Mouse (Mus musculus): Measurements from ENCODE around the gene Aamp. TPM values are rescaled to one million over a fixed set of nuclear protein-coding genes. Genes with fewer than 3 reads are reported as not detected.
A peak's percentile ranks its signal among the peaks of the same experiment; 100 is the strongest.

Aamp gene
- total and polyA plus RNA-seq, 3 experiments, result 108 to 172 (median 163) TPM

GRCm38 (mm10) chr1:74278988-74279387 lies 5.5 kb downstream of the Aamp start (continued):
- TF ChIP-seq HCFC1 (IDR thresholded peaks at IDR 0.05; ENCODE audit: low read depth, low read length), result no peak

GRCm38 (mm10) chr1:74278538-74278937 lies 6.0 kb downstream of the Aamp start, which contains the start of gene Gpbar1:
Gene Gpbar1, plus strand, starts transcription at chr1:74278550.
- Histone ChIP-seq H3K9me3 (replicated peaks; ENCODE audit: low read length) (no peaks in the 10 kb centered on the region), H3K27me3 (replicated peaks) (no peaks in the 10 kb centered on the region), H3K27ac (ENCODE audit: insufficient read depth, low read depth) (no peak within 1 kb of the TSS), H3K4me2 (ENCODE audit: insufficient read depth, low read depth, poor library complexity, severe bottlenecking) (no peak within 1 kb of the TSS), H3K4me3 (replicated peaks in 1 of 3; ENCODE audit: low read depth in 2 of 3, low read length in 2 of 3, poor library complexity in 1 of 3) (peak within 1 kb of the TSS in 1 of 3 experiments; percentile 24), H3K36me3 (replicated peaks in 1 of 2; ENCODE audit: control insufficient read depth in 1 of 2, insufficient read depth in 1 of 2, low read length in 1 of 2) (peaks cover 44 to 51% of the 10 kb centered on the region in 2 experiments), H3K9ac (ENCODE audit: insufficient read depth, low read depth) (no peak within 1 kb of the TSS), H3K4me1 (ENCODE audit: control insufficient read depth in 1 of 2, insufficient read depth in 2 of 2) (peaks cover 11 to 37% of the 10 kb centered on the region in 2 experiments), H3K79me2 (replicated peaks; ENCODE audit: control insufficient read depth, extremely low read depth, insufficient read depth, poor library complexity, severe bottlenecking) (peaks cover 10% of the 10 kb centered on the region)
- dilution Hi-C loops (cut with MboI; ENCODE audit: extremely low pct_ligation_motif_present, extremely low pct_unique_long_range_greater_than_20kb, low sequenced_read_pairs), result no loop called here
- TF ChIP-seq ZMIZ1 (IDR thresholded peaks at IDR 0.05; ENCODE audit: low read depth, low read length), result no peak; the same call in 1 of the 2 replicates
- TF ChIP-seq JUND (conservative IDR thresholded peaks at IDR 0.05; ENCODE audit: low read depth, low read length), result no peak
- no peak for TF ChIP-seq MAFK (IDR thresholded peaks at IDR 0.05; ENCODE audit: insufficient replicate concordance, low read length)
- no peak for TF ChIP-seq POLR2A (IDR thresholded peaks at IDR 0.05; ENCODE audit: low read depth, low read length)
- no peak for TF ChIP-seq ZC3H11A (IDR thresholded peaks at IDR 0.05; ENCODE audit: low read depth, low read length)
- TF ChIP-seq ZNF384 (IDR thresholded peaks at IDR 0.05; ENCODE audit: low read depth, low read length), result no peak
- no peak for TF ChIP-seq TCF12 (IDR thresholded peaks at IDR 0.05; ENCODE audit: low read depth, low read length)
- no peak for TF ChIP-seq JUN (IDR thresholded peaks at IDR 0.05; ENCODE audit: insufficient read depth, low read depth, low read length)
- no peak for TF ChIP-seq SIN3A (IDR thresholded peaks at IDR 0.05; ENCODE audit: low read length)
- no peak for TF ChIP-seq MAX (IDR thresholded peaks at IDR 0.05; ENCODE audit: low read length)
- no peak for TF ChIP-seq NELFE (IDR thresholded peaks at IDR 0.05; ENCODE audit: low read depth, low read length)
- no peak for TF ChIP-seq IRF4 (IDR thresholded peaks at IDR 0.05; ENCODE audit: low read depth, low read length)
- TF ChIP-seq HCFC1 (IDR thresholded peaks at IDR 0.05; ENCODE audit: low read depth, low read length), result no peak
- TF ChIP-seq GABPA (IDR thresholded peaks at IDR 0.05; ENCODE audit: insufficient replicate concordance, low read depth, low read length), result no peak
- no peak for TF ChIP-seq RCOR1 (conservative IDR thresholded peaks at IDR 0.05; ENCODE audit: low read depth, low read length)
- TF ChIP-seq ZKSCAN1 (IDR thresholded peaks at IDR 0.05; ENCODE audit: borderline replicate concordance, low read depth, low read length), result no peak
- TF ChIP-seq PAX5 (IDR thresholded peaks at IDR 0.05; ENCODE audit: low read length), result no peak
- in situ Hi-C loops (cut with MboI; ENCODE audit: low pct_ligation_motif_present, low pct_unique_long_range_greater_than_20kb, low sequenced_read_pairs), result no loop called here
- no peak for DNase-seq (ENCODE audit: extremely low read depth)

- peak; percentile 61 for TF ChIP-seq ZNF384 (IDR thresholded peaks at IDR 0.05; ENCODE audit: low read depth, low read length)
- TF ChIP-seq RCOR1 (conservative IDR thresholded peaks at IDR 0.05; ENCODE audit: low read depth, low read length), result no peak
- H3K9ac ChIP-seq (ENCODE audit: insufficient read depth, low read depth), result no peak overlapping the region
- H3K27ac ChIP-seq (ENCODE audit: insufficient read depth, low read depth), result no peak overlapping the region
- H3K9me3 ChIP-seq (replicated peaks; ENCODE audit: low read length), result no peaks in the 10 kb centered on the region
- DNase-seq (ENCODE audit: extremely low read depth), result no peak
- no peaks in the 10 kb centered on the region for H3K27me3 ChIP-seq (replicated peaks)
- no peak overlapping the region for H3K4me2 ChIP-seq (ENCODE audit: insufficient read depth, low read depth, poor library complexity, severe bottlenecking)
- H3K4me1 ChIP-seq (ENCODE audit: control insufficient read depth in 1 of 2, insufficient read depth in 2 of 2), result peaks cover 11 to 34% of the 10 kb centered on the region in 2 experiments
- peaks cover 41 to 47% of the 10 kb centered on the region in 2 experiments for H3K36me3 ChIP-seq (replicated peaks in 1 of 2; ENCODE audit: control insufficient read depth in 1 of 2, insufficient read depth in 1 of 2, low read length in 1 of 2)
- dilution Hi-C loops (cut with MboI; ENCODE audit: extremely low pct_ligation_motif_present, extremely low pct_unique_long_range_greater_than_20kb, low sequenced_read_pairs), result no loop called here
- no peak overlapping the region for H3K4me3 ChIP-seq (replicated peaks in 1 of 3; ENCODE audit: low read depth in 2 of 3, low read length in 2 of 3, poor library complexity in 1 of 3)
- in situ Hi-C loops (cut with MboI; ENCODE audit: low pct_ligation_motif_present, low pct_unique_long_range_greater_than_20kb, low sequenced_read_pairs), result no loop called here
- H3K79me2 ChIP-seq (replicated peaks; ENCODE audit: control insufficient read depth, extremely low read depth, insufficient read depth, poor library complexity, severe bottlenecking), result peaks cover 5% of the 10 kb centered on the region
Measured at GRCm38 (mm10) chr1:74277883-74278537, 6.5 kb downstream of the Aamp start.

All from CH12.LX (cell line).